Mouse (Mus musculus): ENCODE data around the gene Phf21a.

DNA sequence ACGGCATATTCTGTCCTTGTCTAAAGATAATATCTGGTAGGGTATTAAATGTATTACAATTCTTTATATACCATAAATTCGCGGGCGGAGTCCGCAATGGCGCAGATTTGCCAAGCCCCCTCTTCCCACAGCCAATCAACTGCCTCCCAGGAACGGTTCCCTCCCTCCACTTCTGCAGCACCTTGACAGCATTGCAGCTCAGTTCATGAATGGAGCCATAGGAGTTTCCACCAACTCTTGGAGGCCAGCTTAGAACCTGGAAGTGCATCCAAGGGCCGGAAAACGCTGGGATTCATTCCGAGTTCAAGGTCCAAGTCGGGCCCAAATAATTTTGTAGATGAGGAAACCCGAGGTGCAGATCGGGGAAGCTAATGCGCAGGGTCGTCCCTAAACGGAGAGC, 281.6 kb downstream of the Phf21a start, which contains the start of the genes Pex16 and Large2:
- TF ChIP-seq POLR2A (IDR thresholded peaks at IDR 0.05; ENCODE audit: insufficient read depth, low read depth, low read length) (no peak; the same call in 1 of the 2 replicates), EP300 (IDR thresholded peaks at IDR 0.05; ENCODE audit: insufficient read depth, low read depth, low read length) (no peak)
